Mouse (Mus musculus): ENCODE measurements around the gene Opa1. TPM values are rescaled to one million over a fixed set of nuclear protein-coding genes. Genes with fewer than 3 reads are reported as not detected.

The Opa1 gene
- polyA plus RNA-seq, 1 experiment from 2014 or later, result 64.8 TPM

DNA sequence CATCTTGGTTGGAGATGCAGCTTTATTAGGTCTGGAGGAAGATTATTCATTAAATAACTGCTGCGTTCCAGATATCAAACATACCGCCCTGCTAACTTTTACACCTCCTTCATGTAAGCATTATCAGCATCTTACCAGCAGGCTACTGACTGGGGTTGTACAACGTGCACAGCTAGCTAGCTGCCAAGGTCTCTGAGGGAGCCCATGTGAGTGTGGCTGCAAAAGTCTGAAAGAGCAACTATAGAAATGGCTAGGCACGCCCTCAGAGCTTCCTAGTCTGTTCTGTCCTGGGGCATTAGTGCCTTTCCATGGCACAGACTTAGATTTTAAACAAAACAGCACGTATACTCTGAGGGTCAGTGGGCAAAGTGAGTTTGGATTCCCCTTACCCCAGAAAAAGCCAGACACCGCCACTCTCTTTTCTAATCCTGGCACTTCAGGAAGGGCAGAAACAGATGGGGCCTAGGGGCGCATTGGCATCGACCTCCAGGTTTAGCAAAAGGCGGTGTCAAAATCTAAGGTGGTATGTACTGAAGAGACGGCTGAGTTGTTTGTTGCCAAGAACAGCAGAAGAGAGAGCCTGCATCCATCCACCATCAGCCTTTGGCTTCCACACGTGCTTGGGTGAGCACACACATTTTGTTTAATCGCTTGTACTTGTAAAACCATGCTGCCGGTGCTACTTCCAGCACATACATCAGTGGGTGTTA lies 80.1 kb downstream of the Opa1 start:
- Histone ChIP-seq H3K36me3 (ENCODE audit: control insufficient read depth, insufficient read depth, low read length) (no peaks in the 10 kb centered on the region), H3K27ac (ENCODE audit: low read depth, low read length) (no peak overlapping the region), H3K4me3 (ENCODE audit: low read depth, low read length) (no peak overlapping the region), H3K4me1 (ENCODE audit: control insufficient read depth, insufficient read depth, low read length) (peaks cover 5% of the 10 kb centered on the region; the same call in 1 of the 2 replicates), H3K9me3 (ENCODE audit: control insufficient read depth, low read length) (no peaks in the 10 kb centered on the region), H3K9ac (replicated peaks; ENCODE audit: low read depth, low read length) (no peak overlapping the region), H3K4me2 (ENCODE audit: low read depth, low read length) (no peak overlapping the region), H3K27me3 (ENCODE audit: control insufficient read depth, insufficient read depth, low read length) (peaks cover 23% of the 10 kb centered on the region)
- no peak for ATAC-seq (ENCODE audit: low read depth)
- 79% methylated on average over 13 of the region's 13 CpGs for WGBS

DNA sequence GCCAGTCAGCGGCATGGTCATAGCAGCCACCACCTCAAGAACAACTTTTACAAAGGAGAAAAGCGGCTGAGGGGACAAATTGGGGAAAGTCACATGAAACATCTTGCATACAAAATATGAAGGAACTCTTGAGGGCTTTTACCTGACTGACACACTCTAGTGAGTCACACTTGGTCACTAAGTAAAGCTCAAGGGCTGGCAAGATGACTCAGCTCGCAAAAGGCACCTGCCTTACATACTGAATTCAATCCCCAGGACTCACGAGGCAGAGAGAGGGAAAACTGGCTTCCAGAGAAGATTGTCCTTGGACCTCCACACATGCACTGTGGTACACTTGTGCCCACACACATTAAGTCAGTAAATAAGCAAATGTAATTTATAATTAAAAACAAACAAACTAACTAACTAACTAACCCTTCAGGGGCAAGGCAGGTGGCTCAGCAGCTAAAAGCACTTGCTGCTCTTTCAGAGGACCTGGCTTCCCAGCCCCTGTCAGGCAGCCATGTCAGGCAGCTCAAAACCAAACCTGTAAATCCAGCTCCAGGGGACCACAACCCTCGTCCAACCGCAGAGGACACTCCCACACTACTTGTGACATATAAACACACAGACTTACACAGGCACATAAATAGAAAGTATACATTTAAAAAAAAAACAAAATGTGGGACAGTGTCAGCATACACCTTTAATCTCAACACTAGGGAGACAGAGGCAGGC lies 84.1 kb downstream of the Opa1 start:
- no peaks in the 10 kb centered on the region for H3K9me3 ChIP-seq (ENCODE audit: control insufficient read depth, low read length)
- no peak overlapping the region for H3K4me3 ChIP-seq (ENCODE audit: low read depth, low read length)
- H3K9ac ChIP-seq (replicated peaks; ENCODE audit: low read depth, low read length), result no peak overlapping the region
- H3K4me2 ChIP-seq (ENCODE audit: low read depth, low read length), result no peak overlapping the region
- no peaks in the 10 kb centered on the region for H3K36me3 ChIP-seq (ENCODE audit: control insufficient read depth, insufficient read depth, low read length)
- no peak overlapping the region for H3K27ac ChIP-seq (ENCODE audit: low read depth, low read length)
- H3K27me3 ChIP-seq (ENCODE audit: control insufficient read depth, insufficient read depth, low read length), result peaks cover 28% of the 10 kb centered on the region
- H3K4me1 ChIP-seq (ENCODE audit: control insufficient read depth, insufficient read depth, low read length), result peaks cover 5% of the 10 kb centered on the region; the same call in 1 of the 2 replicates
- ATAC-seq (ENCODE audit: low read depth), result no peak
- 87% methylated on average over 6 of the region's 6 CpGs for WGBS

DNA sequence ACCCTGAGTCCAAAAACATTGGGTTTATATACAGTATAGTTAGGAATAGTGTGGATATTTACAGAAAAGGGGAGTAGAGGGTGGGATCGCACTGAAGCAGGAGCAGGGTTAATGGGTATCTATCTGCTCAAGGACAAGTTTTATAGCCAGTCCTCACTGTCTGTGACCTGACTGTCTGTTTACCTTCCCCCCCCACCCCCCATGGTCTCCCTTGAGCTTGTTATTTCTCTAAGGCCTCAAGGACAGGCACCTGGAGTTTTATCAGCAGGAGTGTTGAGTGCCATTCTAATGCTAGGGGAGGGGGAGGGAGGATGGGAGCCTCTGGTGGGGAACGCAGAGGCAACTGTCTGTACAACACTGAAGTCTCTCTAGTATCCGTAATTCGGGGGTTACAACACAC lies 85.3 kb downstream of the Opa1 start:
- H3K9me3 ChIP-seq (ENCODE audit: control insufficient read depth, low read length), result no peaks in the 10 kb centered on the region
- no peak overlapping the region for H3K4me2 ChIP-seq (ENCODE audit: low read depth, low read length)
- no peak overlapping the region for H3K4me3 ChIP-seq (ENCODE audit: low read depth, low read length)
- H3K4me1 ChIP-seq (ENCODE audit: control insufficient read depth, insufficient read depth, low read length), result 0 out of 2 replicates have a peak, but pooled peaks cover 5% of the 10 kb centered on the region
- H3K36me3 ChIP-seq (ENCODE audit: control insufficient read depth, insufficient read depth, low read length), result no peaks in the 10 kb centered on the region
- no peak overlapping the region for H3K9ac ChIP-seq (replicated peaks; ENCODE audit: low read depth, low read length)
- ATAC-seq (ENCODE audit: low read depth), result no peak
- no peak overlapping the region for H3K27ac ChIP-seq (ENCODE audit: low read depth, low read length)
- WGBS, result 49% methylated on average over 4 of the region's 4 CpGs
- peaks cover 28% of the 10 kb centered on the region; the same call in 1 of the 2 replicates for H3K27me3 ChIP-seq (ENCODE audit: control insufficient read depth, insufficient read depth, low read length)

GRCm38 (mm10) chr16:29666991-29667701 lies 88.0 kb downstream of the Opa1 start:
- ATAC-seq (ENCODE audit: low read depth), result peak; percentile 48; the same call in 1 of the 2 replicates
- WGBS, result 6% methylated on average over 17 of the region's 17 CpGs
- Histone ChIP-seq H3K27ac (ENCODE audit: low read depth, low read length) (no peak overlapping the region), H3K9me3 (ENCODE audit: control insufficient read depth, low read length) (no peaks in the 10 kb centered on the region), H3K4me2 (ENCODE audit: low read depth, low read length) (no peak overlapping the region), H3K36me3 (ENCODE audit: control insufficient read depth, insufficient read depth, low read length) (no peaks in the 10 kb centered on the region), H3K27me3 (ENCODE audit: control insufficient read depth, insufficient read depth, low read length) (peaks cover 16% of the 10 kb centered on the region; the same call in 1 of the 2 replicates), H3K4me1 (ENCODE audit: control insufficient read depth, insufficient read depth, low read length) (0 out of 2 replicates have a peak, but pooled peaks cover 5% of the 10 kb centered on the region), H3K9ac (replicated peaks; ENCODE audit: low read depth, low read length) (no peak overlapping the region), H3K4me3 (ENCODE audit: low read depth, low read length) (no peak overlapping the region)

GRCm38 (mm10) chr16:29667702-29668061 lies 88.5 kb downstream of the Opa1 start:
- 0 out of 2 replicates have a peak, but pooled peaks cover 5% of the 10 kb centered on the region for H3K4me1 ChIP-seq (ENCODE audit: control insufficient read depth, insufficient read depth, low read length)
- H3K4me3 ChIP-seq (ENCODE audit: low read depth, low read length), result no peak overlapping the region
- no peak overlapping the region for H3K4me2 ChIP-seq (ENCODE audit: low read depth, low read length)
- no peak overlapping the region for H3K9ac ChIP-seq (replicated peaks; ENCODE audit: low read depth, low read length)
- H3K27ac ChIP-seq (ENCODE audit: low read depth, low read length), result no peak overlapping the region
- no peaks in the 10 kb centered on the region for H3K9me3 ChIP-seq (ENCODE audit: control insufficient read depth, low read length)
- ATAC-seq (ENCODE audit: low read depth), result peak; percentile 32; the same call in 1 of the 2 replicates
- peaks cover 14% of the 10 kb centered on the region; the same call in 1 of the 2 replicates for H3K27me3 ChIP-seq (ENCODE audit: control insufficient read depth, insufficient read depth, low read length)
- H3K36me3 ChIP-seq (ENCODE audit: control insufficient read depth, insufficient read depth, low read length), result no peaks in the 10 kb centered on the region
- WGBS, result 7% methylated on average over 5 of the region's 5 CpGs

- ATAC-seq (ENCODE audit: low read depth), result peak; percentile 38; the same call in 1 of the 2 replicates
- Histone ChIP-seq H3K27ac (ENCODE audit: low read depth, low read length) (no peak overlapping the region), H3K9ac (replicated peaks; ENCODE audit: low read depth, low read length) (no peak overlapping the region), H3K4me2 (ENCODE audit: low read depth, low read length) (no peak overlapping the region), H3K4me1 (ENCODE audit: control insufficient read depth, insufficient read depth, low read length) (0 out of 2 replicates have a peak, but pooled peaks cover 5% of the 10 kb centered on the region), H3K4me3 (ENCODE audit: low read depth, low read length) (no peak overlapping the region), H3K9me3 (ENCODE audit: control insufficient read depth, low read length) (no peaks in the 10 kb centered on the region), H3K36me3 (ENCODE audit: control insufficient read depth, insufficient read depth, low read length) (no peaks in the 10 kb centered on the region), H3K27me3 (ENCODE audit: control insufficient read depth, insufficient read depth, low read length) (peaks cover 13% of the 10 kb centered on the region; the same call in 1 of the 2 replicates)
- 74% methylated on average over 12 of the region's 12 CpGs for WGBS
These were observed 89.3 kb downstream of the Opa1 start for GRCm38 (mm10) chr16:29668451-29668850.

DNA sequence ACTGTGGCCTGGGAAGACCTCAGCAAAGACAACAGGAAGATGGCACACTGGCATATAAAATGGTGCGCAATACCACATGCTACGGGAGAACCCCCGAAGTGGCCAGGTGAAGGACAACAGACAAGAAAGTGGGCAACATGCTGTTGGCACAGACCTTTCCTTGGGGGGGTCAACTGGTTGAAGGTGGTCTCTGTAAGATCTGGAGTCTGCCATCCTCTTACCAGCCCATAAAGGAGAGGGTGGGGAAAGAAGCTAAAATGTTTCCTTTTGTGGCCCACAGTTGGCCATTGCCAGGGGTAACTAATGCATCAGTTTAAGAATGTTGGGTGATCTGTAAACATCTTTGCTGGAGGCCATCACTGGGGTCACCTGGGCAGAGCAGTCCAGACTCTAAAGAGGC lies 91.7 kb downstream of the Opa1 start:
- Histone ChIP-seq H3K9ac (replicated peaks; ENCODE audit: low read depth, low read length) (no peak overlapping the region), H3K4me2 (ENCODE audit: low read depth, low read length) (no peak overlapping the region), H3K36me3 (ENCODE audit: control insufficient read depth, insufficient read depth, low read length) (no peaks in the 10 kb centered on the region), H3K27me3 (ENCODE audit: control insufficient read depth, insufficient read depth, low read length) (peaks cover 7% of the 10 kb centered on the region; the same call in 1 of the 2 replicates), H3K9me3 (ENCODE audit: control insufficient read depth, low read length) (no peaks in the 10 kb centered on the region), H3K27ac (ENCODE audit: low read depth, low read length) (no peak overlapping the region), H3K4me1 (ENCODE audit: control insufficient read depth, insufficient read depth, low read length) (0 out of 2 replicates have a peak, but pooled peaks cover 5% of the 10 kb centered on the region), H3K4me3 (ENCODE audit: low read depth, low read length) (no peak overlapping the region)
- WGBS, result 99% methylated on average over 3 of the region's 3 CpGs
- ATAC-seq (ENCODE audit: low read depth), result no peak

DNA sequence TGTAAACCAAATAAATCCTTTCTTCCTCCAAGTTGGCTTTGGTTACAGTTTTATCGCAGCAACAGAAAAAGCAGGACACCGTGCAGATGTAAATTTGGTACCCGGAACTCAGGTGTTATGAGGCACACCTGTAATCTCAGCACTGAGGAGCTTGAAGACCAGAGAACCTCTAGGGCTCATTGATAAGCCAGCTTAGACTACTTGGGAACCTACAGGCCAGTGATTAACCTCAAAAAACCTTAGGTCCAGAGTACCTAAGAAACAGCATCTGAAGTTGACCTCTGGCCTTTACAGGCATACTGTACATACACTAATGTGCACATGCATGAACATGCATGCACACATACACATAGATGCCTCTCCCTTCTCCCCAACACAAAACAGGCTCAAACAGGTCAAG lies 94.1 kb downstream of the Opa1 start:
- Histone ChIP-seq H3K36me3 (ENCODE audit: control insufficient read depth, insufficient read depth, low read length) (no peaks in the 10 kb centered on the region), H3K4me2 (ENCODE audit: low read depth, low read length) (no peak overlapping the region), H3K9ac (replicated peaks; ENCODE audit: low read depth, low read length) (no peak overlapping the region), H3K27me3 (ENCODE audit: control insufficient read depth, insufficient read depth, low read length) (no peaks in the 10 kb centered on the region), H3K4me1 (ENCODE audit: control insufficient read depth, insufficient read depth, low read length) (no peaks in the 10 kb centered on the region), H3K27ac (ENCODE audit: low read depth, low read length) (no peak overlapping the region), H3K4me3 (ENCODE audit: low read depth, low read length) (no peak overlapping the region), H3K9me3 (ENCODE audit: control insufficient read depth, low read length) (no peaks in the 10 kb centered on the region)
- WGBS, result 98% methylated on average over 3 of the region's 3 CpGs
- no peak for ATAC-seq (ENCODE audit: low read depth)
